Mouse (Mus musculus) large intestine, adult 2 months (tissue): ENCODE data around the gene Ube2z. TPM values are rescaled to one million over a fixed set of nuclear protein-coding genes. Genes with fewer than 3 reads are reported as not detected.
"Not testable (repeated sequence)": the region's sequence is repeated elsewhere in the genome, so short reads cannot be mapped to it uniquely, and the experiment has no call there.

Experiments
- DNase-seq: peaks from one replicate; pipeline ENCODE4 v3.0.0-alpha.2; 2012; ENCODE audit warnings: low read depth, low spot score
- WGBS: fragments of 180-500 bp; shearing (Covaris S2); methylation state at CpG from one replicate; pipeline ENCODE4 v1.1.7; 2018; 5-methylcytosine and 5-hydroxymethylcytosine counted together
- polyA plus RNA-seq: library from polyadenylated mRNA; depleted of rRNA; stranded (reverse); fragments of >200 nt; gene quantifications from 2 replicates; pipeline ENCODE4 v1.2.3, GENCODE M21; 2012; rRNA removed

Gene Ube2z
- polyA plus RNA-seq, result 41.3 and 41.4 TPM in 2 replicates

- DNase-seq, result peak; percentile 74
- 5% methylated on average over 49 of the region's 50 CpGs for WGBS
Measured at GRCm38 (mm10) chr11:96065215-96065911, at the start of gene Ube2z. Gene Ube2z (minus strand): TSS chr11:96065388.

GRCm38 (mm10) chr11:96114077-96114476 lies 48.9 kb upstream of the Ube2z start:
- 56% methylated on average over 2 of the region's 2 CpGs for WGBS
- no peak for DNase-seq

GRCm38 (mm10) chr11:96111751-96112150 lies 46.6 kb upstream of the Ube2z start, which contains the start of gene Calcoco2:
Gene Calcoco2 (minus strand): TSS chr11:96111964.
- 44% methylated on average over 14 of the region's 14 CpGs for WGBS
- no peak for DNase-seq

- not testable (repeated sequence) for DNase-seq
- WGBS, result 60% methylated on average over 2 of the region's 2 CpGs
Measured at GRCm38 (mm10) chr11:96110950-96111349, 45.8 kb upstream of the Ube2z start.

GRCm38 (mm10) chr11:96108376-96108775 lies 43.2 kb upstream of the Ube2z start:
- 8% methylated on average over 1 of the region's 1 CpGs for WGBS

GRCm38 (mm10) chr11:96093361-96093760 lies 28.2 kb upstream of the Ube2z start:
- 3% methylated on average over 3 of the region's 3 CpGs for WGBS
- DNase-seq, result no peak

More at GRCm38 (mm10) chr11:96108376-96108775, 43.2 kb upstream of the Ube2z start:
- no peak for DNase-seq

DNA sequence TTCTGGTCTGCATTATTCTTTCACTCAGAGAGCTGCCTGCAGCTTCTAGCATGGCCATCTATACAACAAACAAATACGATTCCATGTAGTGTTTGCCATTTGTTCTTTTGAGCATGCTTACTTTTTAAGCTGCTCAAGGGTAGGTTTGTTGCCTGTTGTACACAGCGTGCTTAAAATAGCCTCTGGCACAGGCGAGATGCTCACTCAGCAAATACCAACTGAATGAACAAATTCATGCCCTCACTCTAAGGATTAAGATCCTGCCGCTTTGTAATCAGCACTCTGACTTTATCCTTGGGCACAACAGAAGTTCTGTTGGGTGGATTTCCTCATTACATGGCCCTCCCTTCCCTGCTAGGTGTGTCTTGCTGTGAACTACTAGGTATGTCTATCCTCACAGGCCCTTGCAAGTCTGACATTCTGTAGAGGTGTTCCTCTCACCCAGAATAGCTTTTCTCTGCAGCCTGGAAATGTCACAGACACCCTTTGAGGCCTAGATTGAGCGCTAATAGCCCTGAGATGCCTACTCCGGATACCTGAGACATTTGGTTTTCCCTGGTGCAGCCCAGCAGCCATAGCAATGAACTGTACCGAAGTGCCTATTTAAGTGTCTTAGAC lies 27.6 kb upstream of the Ube2z start:
- 40% methylated on average over 7 of the region's 7 CpGs for WGBS
- no peak for DNase-seq

DNA sequence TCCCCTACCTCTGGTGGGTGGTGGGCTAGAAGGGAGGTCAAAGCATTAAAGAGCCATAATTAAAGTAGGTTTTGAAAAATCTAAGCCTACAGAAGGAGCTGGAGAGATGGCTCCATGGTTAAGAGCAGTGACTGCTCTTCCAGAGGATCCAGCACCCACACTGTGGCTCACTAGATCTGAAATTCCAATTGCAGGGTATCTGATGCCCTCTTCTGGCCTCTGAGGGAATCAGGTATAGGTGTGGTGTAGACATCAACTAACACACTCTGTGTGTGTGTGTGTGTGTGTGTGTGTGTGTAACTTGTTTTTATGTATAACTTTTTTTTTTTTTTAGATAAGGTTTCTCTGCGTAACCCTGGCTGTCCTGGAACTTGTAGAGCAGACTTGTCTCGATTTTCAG lies 25.9 kb upstream of the Ube2z start:
- WGBS, result 44% methylated on average over 2 of the region's 2 CpGs
- DNase-seq, result no peak

- no peak for DNase-seq
- 91% methylated on average over 6 of the region's 6 CpGs for WGBS
Measured at GRCm38 (mm10) chr11:96087981-96088380, 22.8 kb upstream of the Ube2z start.

- 62% methylated on average over 3 of the region's 3 CpGs for WGBS
- no peak for DNase-seq
Measured at GRCm38 (mm10) chr11:96082682-96083081, 17.5 kb upstream of the Ube2z start.

DNA sequence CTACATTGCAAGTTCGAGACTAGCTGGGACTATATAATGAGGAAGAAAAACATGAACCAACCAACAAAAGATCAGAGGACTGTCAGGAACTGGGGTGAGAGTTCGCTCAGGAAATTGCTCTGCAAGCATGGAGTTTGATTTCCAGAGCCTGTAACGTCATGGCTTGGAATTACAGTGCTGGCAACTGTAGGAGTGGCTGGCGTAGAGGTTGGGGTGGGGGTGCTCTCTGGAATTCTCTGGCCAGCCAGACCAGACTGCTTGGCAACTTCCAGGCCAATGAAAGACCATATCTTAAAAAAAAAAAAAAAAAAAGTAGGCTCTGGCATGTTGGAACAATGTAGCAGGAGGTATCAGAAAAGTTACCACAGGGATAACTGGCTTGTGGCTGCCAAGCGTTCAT lies 15.5 kb upstream of the Ube2z start:
- WGBS, result 70% methylated on average over 5 of the region's 5 CpGs
- DNase-seq, result no peak

DNA sequence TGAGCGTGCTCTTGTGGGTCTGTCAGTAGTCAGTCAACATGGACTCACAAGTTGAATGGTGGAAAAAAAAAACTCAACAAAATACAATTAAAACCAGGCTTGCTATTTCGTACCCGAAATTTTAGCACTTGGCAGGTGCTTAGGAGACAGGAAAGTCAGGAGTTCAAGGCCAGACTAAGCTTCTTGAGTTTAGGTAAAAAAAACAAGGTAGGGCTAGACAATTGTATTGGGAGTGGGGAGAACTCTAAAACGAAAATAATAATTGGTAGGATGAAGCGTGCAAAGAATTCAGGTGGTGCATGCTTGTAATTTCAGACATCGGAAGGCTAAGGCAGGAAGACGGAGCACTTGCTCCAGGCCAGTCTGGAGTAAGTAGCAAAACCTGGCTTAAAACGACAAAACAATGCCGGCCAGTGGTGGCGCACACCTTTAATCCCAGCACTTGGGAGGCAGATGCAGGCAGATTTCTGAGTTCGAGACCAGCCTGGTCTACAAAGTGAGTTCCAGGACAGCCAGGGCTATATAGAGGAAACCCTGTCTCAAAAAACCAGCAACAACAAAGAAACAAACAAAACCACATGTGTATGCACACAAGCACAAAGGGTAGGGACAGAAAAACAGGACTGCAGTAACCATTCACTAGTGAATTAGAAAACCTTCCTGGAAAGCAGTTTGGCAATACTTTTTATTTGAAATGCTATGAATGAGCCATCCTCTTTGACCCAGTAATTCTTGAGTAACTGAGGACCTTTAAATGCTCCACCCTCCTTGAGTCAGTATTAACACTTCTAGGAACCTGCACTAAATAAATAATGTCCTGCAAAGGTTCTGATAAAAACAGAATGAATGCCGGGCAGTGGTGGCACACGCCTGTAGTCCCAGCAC lies 11.3 kb upstream of the Ube2z start:
- WGBS, result 58% methylated on average over 13 of the region's 13 CpGs
- DNase-seq, result no peak

- under 1% methylated on average over 37 of the region's 37 CpGs for WGBS
- peak; percentile 100 for DNase-seq
Measured at GRCm38 (mm10) chr11:96075509-96076220, 10.5 kb upstream of the Ube2z start, which contains the start of gene Atp5g1. Gene Atp5g1 (minus strand): TSS chr11:96075670.

DNA sequence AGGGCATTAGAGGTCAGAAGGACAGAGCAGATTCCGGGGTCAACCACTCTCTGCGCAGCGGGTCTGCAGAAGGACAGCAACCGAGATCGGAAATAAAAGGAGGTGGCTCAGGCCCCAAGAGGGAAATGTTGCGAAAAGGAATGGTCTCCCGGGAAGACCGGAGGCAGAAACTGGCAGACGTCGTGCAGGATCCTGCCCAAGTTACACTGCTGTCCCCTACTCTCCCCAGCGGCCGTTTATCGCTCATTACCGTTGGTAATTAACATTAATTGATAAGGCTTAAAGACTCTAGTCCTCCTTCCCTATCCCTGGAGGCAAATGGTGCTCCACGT lies 10.0 kb upstream of the Ube2z start:
- under 1% methylated on average over 15 of the region's 15 CpGs for WGBS
- DNase-seq, result no peak

DNA sequence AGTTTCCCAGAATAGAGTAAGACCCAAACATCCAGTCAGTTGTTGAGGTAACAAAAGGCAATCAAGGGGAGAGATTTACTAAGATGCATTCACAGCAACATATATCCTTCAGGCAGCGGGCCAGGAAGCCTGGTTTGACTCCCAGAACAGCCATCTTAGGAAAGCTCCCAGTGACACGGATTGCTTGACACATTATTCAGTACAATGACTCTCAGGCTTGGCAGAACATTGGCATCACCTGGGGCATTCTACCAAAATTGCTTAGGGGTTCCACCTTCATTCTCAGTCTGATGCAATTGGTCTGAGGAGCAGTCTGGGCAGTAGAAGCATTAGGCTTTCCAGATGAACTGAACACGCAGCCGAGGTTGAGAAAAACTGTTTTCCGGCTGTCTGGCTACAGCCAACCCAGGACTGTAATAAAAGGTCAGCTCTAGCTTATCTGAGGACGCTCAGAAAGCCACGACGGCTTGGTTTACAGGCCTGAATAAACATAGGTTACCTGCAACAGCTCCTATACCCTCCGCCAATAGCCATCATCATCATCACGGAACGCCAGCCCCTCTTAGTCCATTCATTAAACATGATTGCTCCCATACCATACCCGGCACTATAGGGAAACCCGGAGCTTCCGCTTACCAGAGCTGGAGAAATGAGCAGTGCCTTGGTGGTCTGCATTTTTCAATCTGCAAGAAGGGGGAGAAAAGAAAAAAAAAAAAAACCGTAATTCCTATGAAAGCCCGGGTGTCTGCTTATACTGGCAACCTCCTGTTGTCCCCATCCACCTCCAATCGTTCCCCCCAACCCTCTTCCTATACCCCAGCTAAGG lies 9.4 kb upstream of the Ube2z start:
- WGBS, result 4% methylated on average over 17 of the region's 17 CpGs
- no peak for DNase-seq

DNA sequence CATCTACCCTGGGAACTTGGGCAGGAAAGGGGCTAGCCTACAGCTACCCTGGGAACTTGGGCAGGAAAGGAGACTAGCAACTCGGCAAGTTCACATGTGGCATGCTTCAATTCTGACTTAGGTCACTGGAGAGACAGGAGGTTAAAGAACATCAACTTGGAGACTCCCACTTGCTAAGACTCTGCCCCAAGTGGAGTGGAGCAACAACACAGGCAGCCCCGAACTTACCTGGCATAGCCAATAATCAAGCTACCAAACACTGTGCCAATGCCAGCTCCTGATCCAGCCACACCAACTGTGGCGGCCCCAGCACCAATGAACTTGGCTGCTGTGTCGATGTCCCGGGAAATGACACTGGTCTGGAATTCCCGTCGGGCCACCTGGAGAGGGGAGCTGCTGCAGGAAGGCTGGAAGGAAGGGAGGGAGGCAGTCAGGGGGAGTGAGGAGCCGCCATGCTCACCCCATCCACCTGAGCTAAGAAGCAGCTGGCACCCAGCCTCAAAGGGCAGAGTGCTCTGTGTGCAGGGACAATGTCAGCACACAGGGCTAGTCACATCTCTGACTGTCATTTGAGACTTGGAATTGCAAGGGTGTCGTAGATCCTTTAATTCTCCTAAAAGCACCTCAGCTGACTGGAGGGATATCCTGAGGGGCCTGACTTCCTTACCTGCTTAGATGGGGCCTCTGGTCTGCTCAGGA lies 8.3 kb upstream of the Ube2z start:
- no peak for DNase-seq
- 49% methylated on average over 9 of the region's 9 CpGs for WGBS

DNA sequence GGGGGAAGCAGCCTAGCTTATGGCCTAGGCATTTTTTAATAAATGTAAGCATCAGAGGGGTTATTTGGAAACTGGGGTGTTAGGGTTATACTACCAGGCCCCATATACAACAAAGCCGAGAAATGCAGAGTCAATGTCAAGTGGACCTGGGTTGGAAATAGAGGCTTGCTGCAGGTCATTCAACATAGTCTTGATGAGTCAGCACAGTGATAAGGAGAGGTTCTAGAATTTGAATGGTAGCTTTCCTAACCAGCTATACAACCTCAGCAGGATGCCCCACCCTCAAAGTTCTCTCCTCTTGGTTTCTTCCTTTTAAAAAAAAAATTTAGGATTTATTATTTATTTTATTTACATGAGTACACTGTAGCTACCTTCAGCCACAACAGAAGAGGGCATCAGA lies 5.8 kb upstream of the Ube2z start:
- no peak for DNase-seq
- 88% methylated on average over 1 of the region's 1 CpGs for WGBS

- WGBS, result 92% methylated on average over 7 of the region's 7 CpGs
- no peak for DNase-seq
Measured at GRCm38 (mm10) chr11:96070353-96070752, 5.2 kb upstream of the Ube2z start.
